Mouse (Mus musculus): ENCODE results near the gene Gm4969.
A peak's percentile ranks its signal among the peaks of the same experiment; 100 is the strongest.

Gm4969 gene

GRCm38 (mm10) chr7:19093537-19094385 lies 24.4 kb downstream of the Gm4969 start:
- DNase-seq (ENCODE audit: low spot score in 2 of 2) = peak; percentile 74 to 76

DNA sequence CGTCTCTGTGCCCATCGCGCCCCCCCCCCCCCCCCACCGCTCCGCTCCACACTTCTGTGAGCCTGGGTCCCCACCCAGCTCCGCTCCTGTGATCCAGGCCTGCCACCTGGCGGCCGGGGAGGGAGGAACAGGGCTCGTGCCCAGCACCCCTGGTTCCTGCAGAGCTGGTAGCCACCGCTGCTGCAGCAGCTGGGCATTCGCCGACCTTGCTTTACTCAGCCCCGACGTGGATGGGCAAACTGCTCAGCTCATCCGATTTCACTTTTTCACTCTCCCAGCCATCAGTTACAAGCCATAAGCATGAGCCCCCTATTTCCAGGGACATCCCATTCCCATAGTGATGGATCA lies 25.0 kb downstream of the Gm4969 start:
- DNase-seq (ENCODE audit: low spot score in 2 of 2) = peak; percentile 66 to 74

DNA sequence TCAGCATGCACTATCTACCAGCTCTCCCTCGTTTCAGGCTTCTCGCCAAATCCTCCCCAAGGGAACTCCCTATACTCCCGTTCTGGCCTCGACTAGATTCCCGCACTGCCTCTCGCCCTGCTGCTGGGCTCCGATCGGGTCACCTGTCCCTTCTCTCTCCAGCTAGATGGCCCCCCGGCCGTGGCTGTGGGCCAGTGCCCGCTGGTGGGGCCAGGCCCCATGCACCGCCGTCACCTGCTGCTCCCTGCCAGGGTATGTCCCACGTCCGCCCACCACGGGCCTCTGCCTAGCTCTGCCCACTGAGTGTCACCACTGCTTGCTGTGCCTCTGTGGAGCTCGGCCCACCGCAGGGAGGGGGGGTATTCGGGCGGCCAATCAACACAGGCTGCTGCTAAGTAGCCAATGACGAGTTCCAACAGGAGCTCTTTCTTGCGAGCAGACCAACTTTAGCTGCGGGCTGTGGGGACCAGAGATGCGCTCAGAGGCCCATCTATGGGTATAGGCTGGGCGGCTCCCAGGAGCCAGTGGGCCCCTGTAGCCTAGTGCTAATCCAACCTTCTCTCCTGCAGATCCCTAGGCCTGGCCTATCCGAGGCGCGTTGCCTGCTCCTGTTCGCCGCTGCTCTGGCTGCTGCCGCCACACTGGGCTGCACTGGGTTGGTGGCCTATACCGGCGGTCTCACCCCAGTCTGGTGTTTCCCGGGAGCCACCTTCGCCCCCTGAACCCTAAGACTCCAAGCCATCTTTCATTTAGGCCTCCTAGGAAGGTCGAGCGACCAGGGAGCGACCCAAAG lies 25.6 kb downstream of the Gm4969 start:
- DNase-seq (ENCODE audit: low spot score in 2 of 2) = peak in 1 of 2 experiments; percentile 25

GRCm38 (mm10) chr7:19091913-19092312 lies 26.3 kb downstream of the Gm4969 start:
- no peak for DNase-seq (ENCODE audit: low spot score in 2 of 2)

DNA sequence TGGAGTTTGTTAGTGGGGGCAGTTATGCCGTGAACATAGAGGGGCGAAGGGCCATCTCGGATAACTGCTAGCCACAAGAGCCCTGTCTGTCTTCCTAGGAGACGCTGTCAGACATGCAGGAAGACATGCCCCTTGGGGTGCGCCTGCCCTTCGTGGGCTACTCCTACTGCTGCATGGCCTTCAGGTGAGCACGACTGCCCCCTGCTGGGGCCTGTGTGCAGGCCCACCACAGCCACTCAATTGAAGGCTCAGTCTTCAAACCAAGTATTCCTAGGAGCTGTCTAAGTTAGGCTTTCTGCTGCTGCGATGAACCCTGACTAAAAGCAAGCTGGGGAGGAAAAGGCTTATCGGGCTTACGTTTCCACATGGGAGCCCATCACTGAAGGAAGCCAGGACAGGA lies 29.4 kb downstream of the Gm4969 start:
- DNase-seq (ENCODE audit: low spot score in 2 of 2) = peak in 1 of 2 experiments; percentile 59

DNA sequence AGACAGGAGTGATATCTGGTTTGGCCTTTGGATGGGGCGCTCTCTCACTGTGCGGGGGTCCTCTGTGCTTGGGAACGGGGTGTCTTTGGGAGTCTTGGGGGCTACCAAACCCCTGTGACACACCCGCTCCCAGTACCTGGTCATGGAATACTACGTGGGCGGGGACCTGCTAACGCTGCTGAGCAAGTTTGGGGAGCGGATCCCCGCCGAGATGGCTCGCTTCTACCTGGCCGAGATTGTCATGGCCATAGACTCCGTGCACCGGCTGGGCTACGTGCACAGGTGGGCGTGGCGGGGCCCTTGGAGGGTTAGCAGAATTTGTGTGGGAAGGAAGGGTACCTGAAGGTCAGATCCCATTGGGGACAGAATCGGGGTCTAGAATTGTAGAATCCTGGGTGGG lies 31.4 kb downstream of the Gm4969 start:
- no peak for DNase-seq (ENCODE audit: low spot score in 2 of 2)

GRCm38 (mm10) chr7:19086042-19086441 lies 32.1 kb downstream of the Gm4969 start:
- DNase-seq (ENCODE audit: low spot score in 2 of 2) = no peak

GRCm38 (mm10) chr7:19085495-19085894 lies 32.7 kb downstream of the Gm4969 start:
- DNase-seq (ENCODE audit: low spot score in 2 of 2) = no peak

DNA sequence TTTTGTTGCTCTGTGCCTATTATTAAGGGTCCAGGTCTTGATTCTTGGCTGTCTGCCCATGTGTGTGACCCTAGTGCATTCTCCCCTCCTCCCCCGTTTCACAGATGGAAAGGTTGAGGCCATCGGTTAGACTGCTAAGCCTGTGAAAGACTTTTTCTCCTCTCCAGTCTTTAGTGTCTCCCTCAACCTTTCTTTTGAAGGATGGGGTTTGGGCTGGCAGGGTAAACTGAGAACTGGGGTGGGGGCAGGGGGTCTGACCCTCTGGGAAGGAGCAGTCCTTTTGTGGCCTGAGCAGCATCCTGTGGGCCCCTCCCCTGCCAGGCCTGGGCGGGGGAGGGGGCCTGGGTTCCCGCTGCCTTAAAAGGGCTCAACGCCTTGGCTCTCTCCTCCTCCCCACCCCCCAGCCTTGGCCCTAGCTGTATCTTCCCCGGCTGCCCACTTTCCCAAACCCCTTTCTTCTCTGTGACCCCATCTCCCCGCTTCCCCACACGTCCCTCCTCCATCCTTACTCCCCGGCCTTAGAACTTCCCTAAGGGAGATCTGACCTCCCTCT lies 33.2 kb downstream of the Gm4969 start:
- DNase-seq (ENCODE audit: low spot score in 2 of 2) = no peak

DNA sequence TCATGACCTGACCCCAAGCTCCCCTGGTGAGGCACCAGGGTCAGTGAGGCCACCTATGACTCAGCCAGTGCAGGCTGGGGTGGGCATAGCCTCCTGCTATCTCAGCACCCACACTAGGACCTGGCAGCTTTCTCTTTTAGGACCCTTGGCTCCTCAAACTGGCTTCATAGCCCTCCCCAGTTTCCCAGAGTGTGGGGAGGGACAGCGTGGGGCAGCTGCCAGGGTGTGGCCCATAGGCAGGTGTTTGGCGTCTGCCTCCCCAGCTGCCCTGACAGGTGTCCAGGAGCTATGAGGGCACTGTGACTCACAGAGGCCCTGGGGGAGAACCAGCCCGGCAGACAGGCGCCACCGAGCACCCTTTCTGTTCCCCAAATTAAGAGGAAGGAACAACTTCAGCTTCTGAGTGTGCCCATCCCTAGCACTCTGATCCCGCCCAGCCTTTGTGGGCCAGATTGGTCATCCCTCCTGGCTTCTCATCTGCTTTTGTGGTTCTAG lies 33.8 kb downstream of the Gm4969 start:
- no peak for DNase-seq (ENCODE audit: low spot score in 2 of 2)

DNA sequence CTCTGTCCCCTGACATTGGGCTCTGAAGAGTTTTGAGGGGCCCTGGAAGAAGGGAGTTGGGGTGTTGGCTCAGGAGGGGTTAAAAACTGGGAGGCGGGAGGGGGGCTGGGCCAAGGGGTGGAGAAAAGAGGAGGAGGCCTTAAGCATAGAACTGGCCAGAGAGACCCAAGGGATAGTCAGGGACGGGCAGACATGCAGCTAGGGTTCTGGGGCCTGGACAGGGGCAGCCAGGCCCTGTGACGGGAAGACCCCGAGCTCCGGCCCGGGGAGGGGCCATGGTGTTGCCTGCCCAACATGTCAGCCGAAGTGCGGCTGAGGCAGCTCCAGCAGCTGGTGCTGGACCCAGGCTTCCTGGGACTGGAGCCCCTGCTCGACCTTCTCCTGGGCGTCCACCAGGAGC lies 34.5 kb downstream of the Gm4969 start, which contains the start of gene Dmpk:
Dmpk (plus strand) TSS at position 149 of the 400 bp plus-strand sequence.
- DNase-seq (ENCODE audit: low spot score in 2 of 2) = no peak

- DNase-seq (ENCODE audit: low spot score in 2 of 2) = no peak
Observed at GRCm38 (mm10) chr7:19083096-19083495, 35.1 kb downstream of the Gm4969 start.

GRCm38 (mm10) chr7:19082171-19082570 lies 36.0 kb downstream of the Gm4969 start:
- no peak for DNase-seq (ENCODE audit: low spot score in 2 of 2)

DNA sequence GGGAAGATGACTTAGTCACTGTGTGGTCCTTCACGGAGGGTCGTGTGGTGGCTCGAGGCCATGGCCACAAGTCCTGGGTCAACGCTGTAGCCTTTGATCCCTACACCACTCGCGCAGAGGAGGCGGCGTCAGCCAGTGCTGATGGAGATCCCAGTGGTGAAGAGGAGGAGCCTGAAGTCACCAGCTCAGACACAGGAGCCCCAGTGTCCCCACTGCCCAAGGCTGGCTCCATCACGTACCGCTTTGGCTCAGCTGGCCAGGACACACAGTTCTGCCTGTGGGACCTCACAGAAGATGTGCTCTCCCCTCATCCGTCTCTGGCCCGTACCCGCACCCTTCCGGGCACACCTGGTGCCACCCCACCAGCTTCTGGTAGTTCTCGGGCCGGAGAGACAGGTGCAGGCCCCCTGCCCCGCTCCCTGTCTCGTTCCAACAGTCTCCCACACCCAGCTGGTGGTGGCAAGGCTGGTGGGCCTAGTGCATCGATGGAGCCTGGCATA lies 37.7 kb downstream of the Gm4969 start:
- no peak for DNase-seq (ENCODE audit: low spot score in 2 of 2)

GRCm38 (mm10) chr7:19078732-19079131 lies 39.4 kb downstream of the Gm4969 start:
- no peak for DNase-seq (ENCODE audit: low spot score in 2 of 2)

DNA sequence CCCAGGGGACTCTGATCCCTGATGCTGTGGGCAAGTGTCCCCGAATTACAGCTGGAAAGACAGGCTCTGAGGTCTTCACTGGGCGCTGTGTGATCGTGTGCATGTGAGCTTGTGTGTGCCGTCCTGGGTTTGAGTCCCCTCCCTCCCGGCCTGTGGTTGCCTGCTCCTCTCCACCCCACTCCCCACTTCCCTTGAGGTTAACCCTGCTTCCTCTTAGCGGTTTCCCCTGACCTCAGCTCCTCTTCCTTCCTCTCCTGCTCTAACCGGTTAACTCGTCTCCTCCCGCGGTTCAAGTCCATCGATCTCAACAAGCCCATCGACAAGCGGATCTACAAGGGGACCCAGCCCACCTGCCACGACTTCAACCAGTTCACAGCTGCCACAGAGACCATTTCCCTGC lies 40.4 kb downstream of the Gm4969 start:
- DNase-seq (ENCODE audit: low spot score in 2 of 2) = no peak

GRCm38 (mm10) chr7:19076586-19076991 lies 41.6 kb downstream of the Gm4969 start:
- no peak for DNase-seq (ENCODE audit: low spot score in 2 of 2)

DNA sequence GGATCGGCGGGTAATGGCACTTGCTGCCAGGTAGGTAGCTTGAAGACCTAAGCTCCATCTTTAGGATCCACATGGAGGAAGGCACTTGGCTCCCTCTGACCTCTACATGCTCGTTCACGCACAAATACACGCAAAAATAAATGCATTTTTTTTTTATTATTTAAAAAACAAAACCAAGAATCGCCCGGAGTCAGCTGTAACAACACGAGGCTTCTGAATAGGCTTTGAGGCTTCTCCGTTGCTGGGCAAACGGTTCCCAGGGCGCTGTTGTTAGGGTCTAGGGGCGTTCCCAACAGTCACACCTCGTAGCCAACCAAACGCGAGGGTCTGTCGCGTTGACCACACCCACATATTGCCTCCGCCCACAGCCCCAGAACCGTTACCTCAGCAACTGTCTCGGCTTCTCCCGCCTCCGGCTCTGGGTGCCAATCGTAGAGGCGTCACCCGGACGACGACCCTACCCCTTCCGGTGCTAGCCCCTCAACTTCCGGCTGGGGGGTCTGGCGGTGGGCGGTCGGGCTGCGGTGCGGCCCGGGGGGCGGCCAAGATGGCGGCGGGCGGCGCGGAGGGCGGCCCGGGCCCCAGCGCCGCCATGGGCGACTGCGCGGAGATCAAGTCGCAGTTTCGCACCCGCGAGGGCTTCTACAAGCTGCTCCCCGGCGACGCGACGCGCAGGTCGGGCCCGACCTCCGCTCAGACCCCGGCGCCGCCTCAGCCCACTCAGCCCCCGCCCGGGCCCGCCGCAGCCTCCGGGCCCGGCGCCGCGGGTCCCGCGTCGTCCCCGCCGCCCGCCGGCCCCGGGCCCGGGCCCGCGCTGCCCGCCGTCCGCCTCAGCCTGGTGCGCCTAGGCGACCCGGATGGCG lies 42.2 kb downstream of the Gm4969 start, which contains the start of gene Dmwd:
Dmwd (plus strand) TSS at position 505 of the 863 bp plus-strand sequence.
- peak; percentile 96 to 97 for DNase-seq (ENCODE audit: low spot score in 2 of 2)

GRCm38 (mm10) chr7:19075231-19075630 lies 42.9 kb downstream of the Gm4969 start:
- no peak for DNase-seq (ENCODE audit: low spot score in 2 of 2)

DNA sequence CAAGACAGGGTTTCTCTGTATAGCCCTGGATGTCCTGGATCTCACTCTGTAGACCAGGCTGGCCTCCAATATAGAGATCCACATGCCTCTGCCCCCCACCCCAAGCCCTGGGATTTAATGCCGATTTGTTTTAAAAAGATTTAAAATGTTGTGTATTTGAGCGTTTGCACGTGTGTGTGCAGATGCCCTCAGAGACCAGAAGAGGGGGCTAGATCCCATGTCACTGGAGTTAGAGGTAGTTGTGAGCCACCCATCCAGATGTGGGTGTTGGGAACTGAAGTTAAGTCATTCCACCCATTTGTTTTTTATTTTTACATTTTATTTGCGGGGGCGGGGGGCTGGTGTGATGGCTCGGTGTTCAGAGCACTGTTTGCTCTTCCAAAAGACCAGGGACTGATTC lies 43.7 kb downstream of the Gm4969 start:
- no peak for DNase-seq (ENCODE audit: low spot score in 2 of 2)

- DNase-seq (ENCODE audit: low spot score in 2 of 2) = no peak
Observed at GRCm38 (mm10) chr7:19073504-19073903, 44.7 kb downstream of the Gm4969 start.
